Mouse (Mus musculus) testis, adult 2 months (tissue): ENCODE data around the gene Usp17lb.

ENCODE experiments used
- CTCF ChIP-seq: fragments of 200-500 bp; IDR thresholded peaks from 2 replicates; pipeline ENCODE4 v1.5.1; 2012; ENCODE audit warnings: low read depth, mild to moderate bottlenecking, inconsistent platforms, low read length, moderate library complexity; ENCODE audit not compliant: control insufficient read depth, insufficient read depth, insufficient replicate concordance
- POLR2A ChIP-seq: fragments of 200-500 bp; IDR thresholded peaks from 2 replicates; pipeline ENCODE4 v1.6.1; 2012; ENCODE audit warnings: low read depth, mild to moderate bottlenecking, inconsistent platforms, low read length, moderate library complexity; ENCODE audit not compliant: control insufficient read depth

DNA sequence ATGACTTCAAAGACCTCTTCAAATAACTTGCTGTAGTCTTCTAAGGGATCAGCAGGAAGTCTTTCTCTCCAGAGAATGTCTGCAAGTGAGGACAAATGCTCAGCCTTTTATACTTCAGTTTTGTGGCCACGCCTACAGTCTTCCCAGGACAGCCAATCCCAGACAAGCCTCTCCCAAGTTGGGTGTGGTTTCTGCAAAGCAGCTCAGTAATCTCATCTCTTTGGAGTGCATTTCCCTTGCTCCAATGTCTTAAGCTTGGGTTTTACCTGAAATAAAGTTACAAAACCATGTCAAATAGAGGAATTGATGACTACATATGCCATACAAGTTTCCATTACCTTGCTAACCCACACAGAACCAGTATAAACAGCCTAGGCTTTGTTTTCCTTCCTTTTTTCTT is at the start of gene Usp17lb:
- TF ChIP-seq CTCF, result no peak
- TF ChIP-seq POLR2A, result no peak
